Mouse (Mus musculus) intestine, postnatal 0 days (tissue): ENCODE results near the gene B4galt2. TPM values are rescaled to one million over a fixed set of nuclear protein-coding genes. Genes with fewer than 3 reads are reported as not detected.

ENCODE experiments used
- ATAC-seq: fragments of 200-750 bp; cut with Nextera tagmentation; 2 replicates; pipeline ENCODE4 v1.8.0; 2017; ENCODE audit warnings: mild to moderate bottlenecking, moderate TSS enrichment, moderate library complexity
- H3K27ac ChIP-seq: fragments of 300-500 bp; sonication (generic); 2 replicates; pipeline ENCODE4 v1.5.1; 2014; ENCODE audit warnings: mild to moderate bottlenecking, low read depth, low read length, moderate library complexity
- H3K27me3 ChIP-seq: fragments of 300-500 bp; sonication (generic); replicated peaks from 2 replicates; pipeline ENCODE4 v1.6.1; 2014; ENCODE audit warnings: low read length, mixed read lengths; ENCODE audit not compliant: control insufficient read depth, insufficient read depth
- H3K36me3 ChIP-seq: fragments of 300-500 bp; sonication (generic); 2 replicates; pipeline ENCODE4 v1.6.1; 2014; ENCODE audit warnings: mild to moderate bottlenecking, moderate library complexity; ENCODE audit not compliant: control insufficient read depth, insufficient read depth
- H3K4me1 ChIP-seq: fragments of 300-500 bp; sonication (generic); replicated peaks from 2 replicates; pipeline ENCODE4 v1.6.1; 2014; ENCODE audit warnings: antibody characterized with exemption, low read length, mixed read lengths; ENCODE audit not compliant: control insufficient read depth, insufficient read depth
- H3K4me2 ChIP-seq: fragments of 300-500 bp; sonication (generic); replicated peaks from 2 replicates; pipeline ENCODE4 v1.6.1; 2014; ENCODE audit warnings: low read depth, mild to moderate bottlenecking, moderate library complexity
- H3K4me3 ChIP-seq: fragments of 300-500 bp; sonication (generic); 2 replicates; pipeline ENCODE4 v1.5.1; 2014; ENCODE audit warnings: low read depth, low read length
- H3K9ac ChIP-seq: fragments of 300-500 bp; sonication (generic); 2 replicates; pipeline ENCODE4 v1.6.1; 2014; ENCODE audit warnings: mild to moderate bottlenecking, low read depth, low read length
- H3K9me3 ChIP-seq: fragments of 300-500 bp; sonication (generic); 2 replicates; pipeline ENCODE4 v1.6.1; 2016; ENCODE audit warnings: mixed run types; ENCODE audit not compliant: control insufficient read depth
- CTCF ChIP-seq: sonication (generic); IDR thresholded peaks from 2 replicates; pipeline ENCODE4 v1.5.1; 2016; ENCODE audit warnings: low read depth, mild to moderate bottlenecking, control low read depth, antibody characterized with exemption, moderate library complexity
- WGBS: fragments of 180-500 bp; shearing (Covaris S2); extraction: QIAGEN DNeasy Blood & Tissue Kit; methylation state at CpG from one replicate; pipeline ENCODE4 v1.1.7; 2014; 5-methylcytosine and 5-hydroxymethylcytosine counted together
- polyA plus RNA-seq: library from polyadenylated mRNA; unstranded; fragments of >200 nt; fragmentation: Nextera tagmentation; extraction: Ambion mirVana; gene quantifications from 2 replicates; pipeline ENCODE4 v1.2.1, GENCODE M21; 2015

Gene B4galt2
- polyA plus RNA-seq, 1 experiment from 2014 or later = 8.7 TPM

DNA sequence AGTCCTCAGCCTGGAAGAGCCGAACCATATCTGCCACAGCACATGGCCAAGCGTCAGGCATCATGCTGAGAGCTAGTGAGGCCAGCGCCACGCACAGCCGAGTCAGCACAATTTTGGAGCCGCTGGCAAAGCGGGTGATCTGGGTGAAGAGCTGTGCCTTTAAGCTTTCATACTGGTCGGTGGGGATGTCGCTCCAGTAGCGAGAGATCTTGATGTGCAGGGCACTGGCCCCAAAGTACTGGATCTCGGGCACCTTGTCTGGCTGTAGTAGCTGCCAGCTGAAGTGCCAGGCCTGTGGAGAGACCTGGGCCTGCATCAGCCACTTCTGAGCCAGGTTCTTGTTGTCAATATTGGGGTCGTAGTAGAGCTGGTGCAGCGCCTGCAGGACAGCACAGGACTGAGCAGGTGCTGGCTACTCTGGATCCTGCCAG, 28.9 kb upstream of the B4galt2 start:
- ATAC-seq = no peak

GRCm38 (mm10) chr4:117908834-117909453, 25.7 kb upstream of the B4galt2 start:
- H3K4me2 ChIP-seq = no peak overlapping the region
- H3K27me3 ChIP-seq = no peaks in the 10 kb centered on the region
- no peak overlapping the region for H3K4me3 ChIP-seq
- H3K36me3 ChIP-seq = peaks cover 40% of the 10 kb centered on the region
- peaks cover 2% of the 10 kb centered on the region; the same call in 1 of the 2 replicates for H3K4me1 ChIP-seq
- ATAC-seq = no peak
- no peak overlapping the region for H3K27ac ChIP-seq
- H3K9me3 ChIP-seq = no peaks in the 10 kb centered on the region
- WGBS = 74% methylated on average over 8 of the region's 8 CpGs
- H3K9ac ChIP-seq = no peak overlapping the region
- TF ChIP-seq CTCF = no peak

More for the DNA sequence above, 28.9 kb upstream of the B4galt2 start:
- TF ChIP-seq CTCF = no peak
- H3K9me3 ChIP-seq = no peaks in the 10 kb centered on the region
- H3K4me3 ChIP-seq = no peak overlapping the region
- H3K9ac ChIP-seq = no peak overlapping the region
- H3K27me3 ChIP-seq = no peaks in the 10 kb centered on the region
- H3K4me2 ChIP-seq = no peak overlapping the region
- WGBS = 95% methylated on average over 13 of the region's 13 CpGs
- H3K4me1 ChIP-seq = peaks cover 11% of the 10 kb centered on the region
- H3K36me3 ChIP-seq = peaks cover 22% of the 10 kb centered on the region; the same call in 1 of the 2 replicates
- no peak overlapping the region for H3K27ac ChIP-seq

- Histone ChIP-seq H3K4me1 (no peaks in the 10 kb centered on the region), H3K4me3 (no peak overlapping the region), H3K27me3 (no peaks in the 10 kb centered on the region), H3K27ac (no peak overlapping the region), H3K9me3 (no peaks in the 10 kb centered on the region), H3K36me3 (peaks cover 56% of the 10 kb centered on the region), H3K9ac (no peak overlapping the region), H3K4me2 (no peak overlapping the region)
- no peak for TF ChIP-seq CTCF
- 71% methylated on average over 3 of the region's 3 CpGs for WGBS
- no peak for ATAC-seq
Measured at GRCm38 (mm10) chr4:117906196-117906595, 22.9 kb upstream of the B4galt2 start.

DNA sequence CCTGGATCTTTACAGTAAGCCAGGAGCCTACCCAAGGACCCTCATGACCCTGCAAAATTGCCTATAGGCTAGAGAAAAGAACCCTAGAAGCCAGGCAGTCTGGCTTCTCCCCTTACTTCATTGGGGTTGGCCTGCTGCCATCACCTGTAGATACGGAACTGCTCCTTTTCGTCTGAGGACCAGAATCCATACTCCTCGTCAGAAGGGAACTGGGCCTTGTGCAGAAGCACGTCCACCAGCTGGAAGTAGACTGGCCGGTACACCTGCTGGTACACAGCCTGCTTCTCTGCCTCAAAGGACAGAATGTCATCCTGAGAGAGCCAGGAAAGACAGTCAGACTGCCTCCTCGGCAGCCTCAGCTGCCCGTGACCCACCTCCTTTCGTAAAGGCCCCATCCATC, 21.5 kb upstream of the B4galt2 start:
- Histone ChIP-seq H3K9me3 (no peaks in the 10 kb centered on the region), H3K27ac (no peak overlapping the region), H3K4me3 (no peak overlapping the region), H3K36me3 (peaks cover 61% of the 10 kb centered on the region), H3K4me1 (no peaks in the 10 kb centered on the region), H3K9ac (no peak overlapping the region), H3K27me3 (no peaks in the 10 kb centered on the region), H3K4me2 (no peak overlapping the region)
- TF ChIP-seq CTCF = no peak
- 92% methylated on average over 8 of the region's 8 CpGs for WGBS
- ATAC-seq = no peak

DNA sequence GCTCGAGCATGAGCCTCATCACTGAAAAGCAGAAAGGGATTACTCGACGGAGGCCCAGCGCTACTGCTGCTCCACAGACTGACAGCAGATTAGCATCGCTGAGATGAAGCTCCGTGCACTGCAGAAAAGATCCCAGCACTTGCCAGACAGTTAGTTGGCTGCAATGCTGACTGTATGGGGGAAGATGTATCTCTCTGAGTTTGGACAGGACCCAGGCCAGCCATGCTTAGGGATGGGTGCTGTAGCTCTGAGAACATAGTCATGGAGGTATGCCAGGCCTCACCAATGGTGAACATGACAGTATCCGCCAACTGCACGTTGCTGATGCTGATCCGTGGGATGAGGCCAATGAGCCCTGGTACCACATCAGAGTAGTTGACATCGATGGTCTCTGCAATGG, 20.8 kb upstream of the B4galt2 start:
- Histone ChIP-seq H3K9me3 (no peaks in the 10 kb centered on the region), H3K4me1 (no peaks in the 10 kb centered on the region), H3K4me3 (no peak overlapping the region), H3K9ac (no peak overlapping the region), H3K27me3 (no peaks in the 10 kb centered on the region), H3K4me2 (no peak overlapping the region), H3K36me3 (peaks cover 67% of the 10 kb centered on the region), H3K27ac (no peak overlapping the region)
- WGBS = 91% methylated on average over 10 of the region's 10 CpGs
- no peak for ATAC-seq
- TF ChIP-seq CTCF = no peak

DNA sequence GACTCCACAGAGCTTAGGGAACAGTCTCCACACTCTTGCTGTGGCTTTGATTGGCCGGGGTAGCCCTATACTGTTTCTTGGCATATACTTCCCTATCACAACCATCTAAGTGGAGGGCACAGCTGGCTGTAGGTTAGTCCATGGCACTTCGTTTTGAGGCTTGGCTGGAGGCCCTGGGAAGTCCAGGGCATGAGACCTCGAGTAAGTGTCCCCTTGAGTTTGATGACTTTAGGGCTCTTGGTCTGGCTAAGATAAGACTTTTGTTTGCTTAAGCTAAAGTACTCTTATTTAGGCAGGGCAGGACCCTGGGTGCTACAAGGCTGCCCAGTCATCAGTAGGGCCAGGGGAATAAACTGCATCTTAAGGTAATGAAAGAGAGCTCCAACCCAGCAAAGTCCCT, 14.8 kb upstream of the B4galt2 start:
- Histone ChIP-seq H3K4me3 (no peak overlapping the region), H3K4me1 (no peaks in the 10 kb centered on the region), H3K4me2 (no peak overlapping the region), H3K27ac (no peak overlapping the region), H3K27me3 (no peaks in the 10 kb centered on the region), H3K36me3 (peaks cover 45% of the 10 kb centered on the region), H3K9me3 (no peaks in the 10 kb centered on the region), H3K9ac (no peak overlapping the region)
- WGBS = 59% methylated on average over 3 of the region's 3 CpGs
- TF ChIP-seq CTCF = no peak
- no peak for ATAC-seq
